Mouse (Mus musculus) hindbrain, embryonic 15.5 days (tissue): ENCODE data around the gene Mta2. TPM values are rescaled to one million over a fixed set of nuclear protein-coding genes. Genes with fewer than 3 reads are reported as not detected.

Source experiments
- ATAC-seq: fragments of 200-750 bp; cut with Nextera tagmentation; 2 replicates; pipeline ENCODE4 v1.8.0; 2017; ENCODE audit warnings: low read depth, moderate number of reproducible peaks, moderate TSS enrichment; ENCODE audit not compliant: low FRiP score
- H3K27ac ChIP-seq: fragments of 300-500 bp; sonication (generic); replicated peaks from 2 replicates; pipeline ENCODE4 v1.5.1; 2015; ENCODE audit warnings: mild to moderate bottlenecking, inconsistent platforms
- H3K27me3 ChIP-seq: fragments of 300-500 bp; sonication (generic); 2 replicates; pipeline ENCODE4 v1.6.1; 2015; ENCODE audit warnings: control low read depth, inconsistent platforms
- H3K36me3 ChIP-seq: fragments of 300-500 bp; sonication (generic); 2 replicates; pipeline ENCODE4 v1.6.1; 2015; ENCODE audit warnings: control low read depth, inconsistent platforms
- H3K4me1 ChIP-seq: fragments of 300-500 bp; sonication (generic); replicated peaks from 2 replicates; pipeline ENCODE4 v1.6.1; 2015; ENCODE audit warnings: control low read depth, inconsistent platforms
- H3K4me2 ChIP-seq: fragments of 300-500 bp; sonication (generic); 2 replicates; pipeline ENCODE4 v1.6.1; 2015; ENCODE audit warnings: moderate library complexity, mild to moderate bottlenecking, inconsistent platforms
- H3K4me3 ChIP-seq: fragments of 300-500 bp; sonication (generic); 2 replicates; pipeline ENCODE4 v1.5.1; 2015; ENCODE audit warnings: mild to moderate bottlenecking, inconsistent platforms
- H3K9ac ChIP-seq: fragments of 300-500 bp; sonication (generic); 2 replicates; pipeline ENCODE4 v1.6.1; 2015; ENCODE audit warnings: inconsistent platforms
- H3K9me3 ChIP-seq: fragments of 300-500 bp; sonication (generic); 2 replicates; pipeline ENCODE4 v1.6.1; 2016; ENCODE audit warnings: control low read depth, inconsistent platforms
- WGBS: fragments of 180-500 bp; shearing (Covaris S2); methylation state at CpG from one replicate; pipeline ENCODE4 v1.1.7; 2015; 5-methylcytosine and 5-hydroxymethylcytosine counted together
- polyA plus RNA-seq: library from polyadenylated mRNA; unstranded; fragments of >200 nt; fragmentation: Nextera tagmentation; extraction: Ambion mirVana; gene quantifications from 2 replicates; pipeline ENCODE4 v1.2.1, GENCODE M21; 2015

Mta2 gene
- polyA plus RNA-seq, 1 experiment from 2014 or later: 109 TPM

DNA sequence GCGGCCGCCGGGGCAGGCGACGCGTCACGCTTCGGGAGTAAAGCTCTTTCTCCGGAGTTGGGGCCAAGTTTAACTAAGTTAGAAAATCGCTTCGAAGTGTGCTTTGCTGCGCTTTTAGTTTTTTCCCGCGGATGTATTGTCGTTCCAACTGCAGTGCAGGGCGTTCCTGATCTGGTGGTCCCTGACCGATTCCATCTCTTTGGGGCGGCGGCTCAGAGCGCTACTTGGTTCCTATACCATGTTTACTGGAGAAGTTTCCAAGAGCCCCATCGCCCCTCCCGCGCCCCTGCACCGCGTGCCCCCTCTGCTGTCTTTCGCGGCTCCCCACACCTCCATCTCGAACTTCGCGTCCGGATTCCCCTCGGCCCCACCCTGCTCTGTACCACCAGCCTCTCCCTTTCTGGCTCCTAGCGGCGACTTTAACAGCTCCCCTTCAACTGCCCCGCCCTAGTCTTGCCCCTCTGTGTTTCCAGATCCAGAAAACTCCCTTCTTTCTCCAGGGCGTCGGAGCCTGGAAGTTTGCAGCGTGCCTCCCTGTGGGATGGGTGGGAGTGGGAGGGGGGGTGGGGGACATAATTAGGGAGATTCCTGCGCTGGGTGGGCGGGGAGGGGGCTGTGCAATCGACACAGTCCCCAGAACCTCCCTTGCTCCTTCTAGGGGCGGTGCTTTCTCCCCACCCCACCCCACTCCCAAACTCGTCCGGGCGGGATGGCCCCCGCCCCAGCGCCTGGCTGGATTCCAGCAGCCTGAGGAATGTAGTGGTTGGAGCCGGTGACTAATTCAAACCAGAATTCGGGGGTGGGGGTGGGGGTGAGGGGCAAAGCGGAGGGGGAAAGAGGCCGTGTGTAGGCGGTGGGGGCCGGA, 48.1 kb downstream of the Mta2 start:
- ATAC-seq: peak; percentile 51; the same call in 1 of the 2 replicates

DNA sequence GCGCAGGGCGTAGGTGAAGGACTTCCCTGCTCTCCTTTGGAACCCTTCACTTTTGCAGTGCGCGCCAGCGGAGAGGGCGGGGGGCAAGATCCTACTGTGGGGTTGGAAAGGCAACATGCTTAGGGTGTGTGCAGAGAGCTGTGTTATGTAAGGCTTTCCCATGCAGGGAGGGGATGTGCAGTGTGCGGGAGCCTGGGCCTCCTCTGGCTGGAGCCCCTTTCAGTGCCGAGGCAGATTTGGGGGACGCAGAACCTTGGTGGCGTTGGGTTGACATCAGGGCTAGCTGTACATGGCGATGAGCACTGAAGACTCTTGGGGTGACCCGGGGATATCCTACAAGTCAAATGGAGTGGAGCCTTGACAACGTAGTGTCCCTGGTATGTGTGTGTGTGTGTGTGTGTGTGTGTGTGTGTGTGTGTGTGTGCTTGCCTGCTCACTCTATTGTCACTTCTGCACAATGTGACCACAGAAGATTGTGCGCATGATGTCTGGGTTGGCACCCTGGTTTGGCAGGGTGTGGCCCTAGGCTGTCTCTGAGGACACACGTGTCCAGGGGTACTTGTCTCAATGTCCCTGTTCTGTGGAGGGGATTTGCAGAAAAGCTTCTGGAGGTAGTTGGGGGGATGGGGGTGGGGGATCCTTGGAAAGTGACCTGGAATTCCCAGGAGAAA, 48.9 kb downstream of the Mta2 start:
- H3K9ac ChIP-seq: peak overlapping the region; percentile 26
- peaks cover 36% of the 10 kb centered on the region for H3K27me3 ChIP-seq
- peak overlapping the region; percentile 40; the same call in 1 of the 2 replicates for H3K27ac ChIP-seq
- H3K4me1 ChIP-seq: peaks cover 28% of the 10 kb centered on the region
- 16% methylated on average over 15 of the region's 15 CpGs for WGBS
- peak; percentile 65 for ATAC-seq
- H3K36me3 ChIP-seq: no peaks in the 10 kb centered on the region
- H3K9me3 ChIP-seq: no peaks in the 10 kb centered on the region
- H3K4me3 ChIP-seq: peak overlapping the region; percentile 49
- H3K4me2 ChIP-seq: peak overlapping the region; percentile 74

More for the DNA sequence above, 48.1 kb downstream of the Mta2 start:
- peak overlapping the region; percentile 34 for H3K9ac ChIP-seq
- H3K27ac ChIP-seq: peak overlapping the region; percentile 63
- H3K9me3 ChIP-seq: no peaks in the 10 kb centered on the region
- H3K4me3 ChIP-seq: peak overlapping the region; percentile 49
- H3K4me2 ChIP-seq: peak overlapping the region; percentile 74
- H3K36me3 ChIP-seq: no peaks in the 10 kb centered on the region
- WGBS: under 1% methylated on average over 53 of the region's 53 CpGs
- peaks cover 36% of the 10 kb centered on the region for H3K27me3 ChIP-seq
- H3K4me1 ChIP-seq: peaks cover 36% of the 10 kb centered on the region

DNA sequence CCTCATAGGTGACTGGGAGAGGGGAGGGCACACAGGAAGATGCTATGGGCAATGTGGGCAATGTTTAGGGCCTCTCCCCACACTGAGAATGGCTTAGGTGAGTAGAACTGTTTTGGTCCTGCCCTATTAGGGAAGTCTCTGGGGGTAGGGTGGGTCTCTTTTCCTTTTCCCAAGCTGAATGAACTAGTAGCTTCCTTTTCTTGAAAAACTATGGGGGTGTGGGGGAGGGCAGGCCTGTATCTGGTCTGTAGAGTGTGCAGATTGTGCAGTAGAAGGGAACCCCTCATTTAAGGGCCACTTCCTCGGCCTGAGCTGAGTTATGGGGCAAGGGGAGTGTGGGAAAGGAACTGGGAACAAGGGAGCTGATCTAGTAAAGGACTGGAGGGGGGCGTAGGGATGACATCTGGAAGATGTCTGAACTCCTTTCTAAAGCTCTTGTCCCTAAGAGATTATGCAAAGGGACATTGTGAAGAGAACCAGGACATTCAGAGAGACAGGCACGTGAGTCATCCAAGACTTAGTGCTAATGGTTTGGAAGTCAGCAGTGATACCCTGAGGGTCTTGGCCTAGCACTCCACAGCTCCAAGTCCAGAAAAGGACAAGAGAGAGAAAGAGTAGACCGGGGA, 49.7 kb downstream of the Mta2 start:
- Histone ChIP-seq H3K9me3 (no peaks in the 10 kb centered on the region), H3K27me3 (peaks cover 36% of the 10 kb centered on the region), H3K4me2 (peak overlapping the region; percentile 74), H3K9ac (no peak overlapping the region), H3K36me3 (no peaks in the 10 kb centered on the region), H3K4me1 (peaks cover 28% of the 10 kb centered on the region), H3K27ac (no peak overlapping the region), H3K4me3 (0 out of 2 replicates have a peak overlapping the region, but pooled peaks have one; percentile 49)
- ATAC-seq: no peak
- WGBS: 75% methylated on average over 4 of the region's 4 CpGs

DNA sequence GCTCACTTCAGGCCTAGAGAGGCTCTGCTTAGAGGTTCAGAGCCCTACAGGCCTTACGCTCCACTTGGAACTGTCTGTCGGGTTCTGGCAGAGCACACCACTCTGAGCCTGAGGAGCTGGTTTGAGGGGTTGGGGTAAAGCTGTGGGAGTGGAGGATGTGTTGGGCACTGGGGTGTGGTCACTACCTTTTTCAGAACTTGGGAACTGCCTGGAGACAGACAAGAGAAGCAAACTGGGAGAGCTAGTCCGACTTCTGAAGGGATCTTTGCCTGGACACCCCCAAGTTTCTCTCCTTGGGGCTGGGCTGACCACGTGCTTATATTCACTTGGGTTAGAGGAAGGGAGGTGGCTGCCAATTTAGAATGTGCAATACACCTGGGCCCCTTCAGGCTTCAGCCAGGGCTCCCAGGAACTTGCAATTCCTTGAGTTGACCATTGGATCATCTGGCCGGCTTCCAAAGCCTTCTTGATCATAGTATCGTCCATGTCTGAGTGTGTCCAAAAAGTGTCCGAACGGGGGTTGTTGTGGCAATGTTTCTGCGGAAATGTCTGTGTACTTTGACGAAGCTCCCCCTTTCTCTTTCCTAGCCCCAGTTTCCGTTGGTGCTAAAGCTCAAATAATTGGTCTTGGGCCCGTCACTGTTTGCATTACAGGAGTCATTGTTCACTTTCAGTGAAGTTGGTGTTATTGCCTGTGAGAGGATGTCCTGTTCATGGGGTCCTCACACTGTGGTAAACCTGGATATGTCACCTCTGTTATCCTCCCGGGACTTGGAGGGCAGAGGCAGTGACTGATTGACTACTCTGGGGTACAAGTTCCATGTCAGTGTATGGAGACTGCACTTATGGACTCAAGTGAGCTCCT, 50.4 kb downstream of the Mta2 start:
- H3K4me2 ChIP-seq: peak overlapping the region; percentile 32
- peaks cover 36% of the 10 kb centered on the region for H3K27me3 ChIP-seq
- no peak for ATAC-seq

DNA sequence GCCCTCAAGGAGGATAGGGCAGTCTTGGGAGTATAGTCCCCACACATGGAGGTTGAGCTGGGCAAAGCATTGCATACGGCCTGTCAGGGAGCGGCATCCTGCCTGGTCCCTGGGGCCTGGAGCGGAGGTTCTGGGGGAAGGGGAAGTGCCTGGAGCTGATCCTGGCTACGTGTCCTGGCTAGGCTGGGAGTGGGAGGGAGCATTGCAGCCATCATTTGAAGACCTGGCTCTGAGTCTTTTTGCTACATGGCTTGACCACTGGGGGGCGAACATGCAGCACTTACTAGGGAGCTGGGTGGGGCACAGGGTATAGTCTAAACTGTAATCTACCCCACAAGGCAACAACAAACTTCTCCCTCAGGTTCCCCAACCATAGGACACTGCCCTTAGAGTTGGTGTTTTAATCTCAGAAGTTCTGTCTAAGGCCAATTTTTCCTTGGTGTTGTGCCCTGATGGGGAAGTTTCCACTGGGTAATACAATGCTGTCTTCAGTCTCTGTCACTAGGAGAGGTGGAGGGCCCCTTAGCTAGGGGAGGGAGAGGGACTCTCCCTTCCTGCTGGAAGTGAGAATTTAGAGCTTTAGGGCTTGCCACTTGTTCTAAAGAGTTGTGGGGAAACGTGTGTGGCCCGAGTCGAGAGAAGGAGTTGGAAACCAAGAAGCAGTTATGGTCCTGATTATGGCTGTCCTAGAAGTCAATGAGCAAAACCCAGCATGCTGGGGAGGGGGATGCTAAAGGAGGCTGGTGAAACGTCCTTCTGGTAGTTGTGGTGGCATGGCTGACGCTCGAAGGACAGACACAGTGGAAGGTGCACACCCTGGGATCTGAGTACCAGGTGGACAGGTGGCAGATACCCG, 51.3 kb downstream of the Mta2 start:
- no peak overlapping the region for H3K9ac ChIP-seq
- H3K4me2 ChIP-seq: peak overlapping the region; percentile 32
- no peak for ATAC-seq
- no peaks in the 10 kb centered on the region for H3K9me3 ChIP-seq
- 40% methylated on average over 12 of the region's 12 CpGs for WGBS
- no peaks in the 10 kb centered on the region for H3K36me3 ChIP-seq
- peaks cover 33% of the 10 kb centered on the region for H3K27me3 ChIP-seq
- H3K27ac ChIP-seq: 0 out of 2 replicates have a peak overlapping the region, but pooled peaks have one; percentile 27
- no peak overlapping the region for H3K4me3 ChIP-seq
- peaks cover 28% of the 10 kb centered on the region for H3K4me1 ChIP-seq

More for the DNA sequence above, 50.4 kb downstream of the Mta2 start:
- Histone ChIP-seq H3K4me3 (no peak overlapping the region), H3K9me3 (no peaks in the 10 kb centered on the region), H3K4me1 (peaks cover 28% of the 10 kb centered on the region), H3K27ac (0 out of 2 replicates have a peak overlapping the region, but pooled peaks have one; percentile 27), H3K36me3 (no peaks in the 10 kb centered on the region), H3K9ac (no peak overlapping the region)
- WGBS: 84% methylated on average over 13 of the region's 13 CpGs

DNA sequence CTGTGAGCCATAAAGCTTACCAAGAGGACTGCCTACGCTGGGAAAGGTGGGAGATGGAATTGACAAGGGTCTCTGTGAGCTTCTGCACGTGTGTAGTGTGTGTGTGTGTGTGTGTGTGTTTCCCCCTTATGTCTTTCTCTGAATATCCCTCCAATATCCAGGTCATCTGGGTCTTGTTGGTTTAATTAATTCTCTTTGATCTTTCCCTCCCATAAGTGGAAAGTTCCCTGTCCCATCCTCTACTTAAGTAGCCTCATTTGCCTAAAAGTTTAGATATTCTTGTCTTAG, 51.9 kb downstream of the Mta2 start:
- H3K36me3 ChIP-seq: no peaks in the 10 kb centered on the region
- H3K4me1 ChIP-seq: peaks cover 28% of the 10 kb centered on the region
- no peak overlapping the region for H3K27ac ChIP-seq
- ATAC-seq: no peak
- no peak overlapping the region for H3K4me3 ChIP-seq
- no peak overlapping the region for H3K4me2 ChIP-seq
- no peaks in the 10 kb centered on the region for H3K9me3 ChIP-seq
- WGBS: 51% methylated on average over 2 of the region's 2 CpGs
- H3K27me3 ChIP-seq: peaks cover 27% of the 10 kb centered on the region
- H3K9ac ChIP-seq: no peak overlapping the region

DNA sequence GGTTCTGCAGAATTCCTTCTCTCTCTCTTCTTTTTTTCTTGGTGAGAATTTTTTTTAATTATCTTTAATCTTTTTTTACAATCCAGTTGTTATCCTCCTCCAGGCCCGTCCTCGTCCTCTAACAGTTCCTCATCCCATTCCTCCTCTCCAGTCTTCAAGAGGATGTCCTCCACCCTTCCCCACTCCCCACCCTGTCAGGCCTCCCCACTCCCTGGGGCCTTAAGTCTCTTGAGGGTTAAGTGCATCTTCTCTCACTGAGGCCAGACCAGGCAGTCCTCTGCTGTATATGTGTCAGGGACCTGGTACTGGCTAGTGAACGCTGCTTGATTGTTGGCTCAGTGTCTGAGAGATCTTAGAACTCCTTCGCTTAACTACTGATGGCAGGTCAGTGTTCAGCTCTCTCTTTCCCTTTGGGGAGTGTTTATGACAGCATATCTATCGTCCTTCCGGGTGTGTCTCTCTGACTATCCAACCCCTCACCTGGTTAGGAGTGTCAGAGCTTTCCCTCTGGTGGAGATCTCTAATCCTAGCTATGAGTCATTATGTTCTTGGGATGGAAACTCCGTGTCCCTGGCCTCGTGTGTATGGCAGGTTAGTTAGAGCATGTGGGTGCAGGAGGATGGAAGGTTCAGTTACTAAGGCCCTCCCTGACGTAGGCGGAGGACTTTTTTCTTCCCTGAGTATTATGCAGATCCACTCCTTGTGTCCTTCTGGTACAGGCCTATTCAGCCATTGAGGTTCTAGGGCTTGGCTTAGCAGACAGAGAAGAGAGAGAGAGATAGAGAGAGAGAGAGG, 53.3 kb downstream of the Mta2 start:
- Histone ChIP-seq H3K4me2 (no peak overlapping the region), H3K9me3 (no peaks in the 10 kb centered on the region), H3K4me1 (peaks cover 13% of the 10 kb centered on the region), H3K27ac (no peak overlapping the region), H3K27me3 (peaks cover 13% of the 10 kb centered on the region; the same call in 1 of the 2 replicates), H3K9ac (no peak overlapping the region), H3K36me3 (no peaks in the 10 kb centered on the region), H3K4me3 (no peak overlapping the region)
- WGBS: 82% methylated on average over 10 of the region's 10 CpGs
- no peak for ATAC-seq

DNA sequence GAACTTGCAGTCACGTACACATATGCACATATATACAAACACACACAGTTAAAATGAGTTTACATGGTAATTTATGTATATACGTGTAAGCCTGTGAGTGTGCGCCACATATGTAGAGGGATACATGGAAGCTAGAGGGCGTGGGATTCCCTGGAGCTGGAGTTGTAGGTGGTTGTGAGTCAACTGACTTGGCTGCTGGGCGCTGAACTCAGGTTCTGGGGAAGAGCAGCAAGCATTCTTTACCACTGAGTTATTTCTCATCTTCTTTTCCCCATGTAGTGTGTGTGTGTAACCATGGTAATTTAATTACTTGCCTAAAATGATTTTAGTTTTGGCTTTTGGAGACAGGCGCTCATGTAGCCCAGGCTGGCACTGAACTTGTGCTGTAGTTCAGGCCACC, 54.9 kb downstream of the Mta2 start:
- Histone ChIP-seq H3K27me3 (no peaks in the 10 kb centered on the region), H3K36me3 (no peaks in the 10 kb centered on the region), H3K27ac (no peak overlapping the region), H3K4me2 (no peak overlapping the region), H3K9me3 (no peaks in the 10 kb centered on the region), H3K4me3 (no peak overlapping the region), H3K9ac (no peak overlapping the region), H3K4me1 (peaks cover 4% of the 10 kb centered on the region)
- no peak for ATAC-seq
- 90% methylated on average over 6 of the region's 6 CpGs for WGBS

DNA sequence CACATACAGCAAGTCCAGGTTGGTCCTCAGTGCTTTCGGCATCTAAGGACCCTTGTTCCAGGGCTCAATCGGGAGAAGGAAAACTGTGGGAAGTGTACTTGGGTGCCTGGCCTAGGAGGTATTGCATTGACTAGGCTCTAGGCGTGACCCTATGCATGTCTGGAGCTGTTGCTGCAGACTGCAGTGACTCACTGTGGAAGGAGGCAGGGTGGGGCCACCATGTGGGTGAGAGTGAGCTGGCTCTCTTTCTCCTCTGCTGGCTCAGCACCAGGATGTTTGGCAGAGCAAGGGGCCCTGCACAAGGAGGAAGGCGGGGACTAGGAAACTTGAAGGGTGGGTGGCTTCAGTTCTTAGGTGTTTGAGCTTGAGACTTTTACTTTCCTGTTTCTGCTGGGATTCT, 55.9 kb downstream of the Mta2 start:
- H3K4me3 ChIP-seq: no peak overlapping the region
- no peak overlapping the region for H3K9ac ChIP-seq
- WGBS: 68% methylated on average over 4 of the region's 4 CpGs
- peaks cover 2% of the 10 kb centered on the region for H3K4me1 ChIP-seq
- H3K27me3 ChIP-seq: no peaks in the 10 kb centered on the region
- peak; percentile 80 for ATAC-seq
- H3K36me3 ChIP-seq: no peaks in the 10 kb centered on the region
- H3K27ac ChIP-seq: no peak overlapping the region
- no peaks in the 10 kb centered on the region for H3K9me3 ChIP-seq
- H3K4me2 ChIP-seq: no peak overlapping the region

DNA sequence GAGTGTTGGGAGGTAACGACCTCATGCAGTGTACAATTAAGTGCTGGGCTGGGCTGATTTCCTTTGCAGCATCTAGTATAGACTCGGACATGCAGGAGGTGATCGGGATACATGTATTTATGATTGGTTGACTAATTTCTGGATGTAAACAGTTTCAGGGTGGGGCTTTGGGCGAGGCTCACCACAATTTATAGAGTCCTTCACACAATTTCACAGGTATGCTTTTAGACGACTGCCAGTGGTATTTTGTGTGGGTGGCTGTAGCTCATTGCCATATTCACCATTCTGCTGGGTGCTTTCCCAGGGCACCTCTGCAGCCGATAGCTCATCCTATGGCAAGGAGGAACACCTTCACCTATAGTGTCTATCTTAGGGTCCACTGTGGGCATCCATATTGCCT, 56.9 kb downstream of the Mta2 start:
- H3K4me3 ChIP-seq: no peak overlapping the region
- no peak overlapping the region for H3K4me2 ChIP-seq
- WGBS: 90% methylated on average over 6 of the region's 6 CpGs
- H3K9ac ChIP-seq: no peak overlapping the region
- no peaks in the 10 kb centered on the region for H3K27me3 ChIP-seq
- no peak overlapping the region for H3K27ac ChIP-seq
- ATAC-seq: no peak
- H3K36me3 ChIP-seq: no peaks in the 10 kb centered on the region
- no peaks in the 10 kb centered on the region for H3K9me3 ChIP-seq
- H3K4me1 ChIP-seq: no peaks in the 10 kb centered on the region
